Mouse (Mus musculus) CD4-positive, CD25-positive, alpha-beta regulatory T cell, adult 4 months (primary cell): ENCODE data around the gene Cwc27. TPM values are rescaled to one million over a fixed set of nuclear protein-coding genes. Genes with fewer than 3 reads are reported as not detected.

ENCODE experiments used
- ATAC-seq: one replicate; pipeline ENCODE4 v1.8.0; 2017
- polyA plus RNA-seq, 2 experiments: library from polyadenylated mRNA; unstranded; fragments of 100-300 nt; shearing (Covaris generic); gene quantifications; one replicate each; pipeline ENCODE4 v1.2.1; 2017

Cwc27 gene
- polyA plus RNA-seq = 10 to 100 TPM; 37.9 to 48.4 TPM

DNA sequence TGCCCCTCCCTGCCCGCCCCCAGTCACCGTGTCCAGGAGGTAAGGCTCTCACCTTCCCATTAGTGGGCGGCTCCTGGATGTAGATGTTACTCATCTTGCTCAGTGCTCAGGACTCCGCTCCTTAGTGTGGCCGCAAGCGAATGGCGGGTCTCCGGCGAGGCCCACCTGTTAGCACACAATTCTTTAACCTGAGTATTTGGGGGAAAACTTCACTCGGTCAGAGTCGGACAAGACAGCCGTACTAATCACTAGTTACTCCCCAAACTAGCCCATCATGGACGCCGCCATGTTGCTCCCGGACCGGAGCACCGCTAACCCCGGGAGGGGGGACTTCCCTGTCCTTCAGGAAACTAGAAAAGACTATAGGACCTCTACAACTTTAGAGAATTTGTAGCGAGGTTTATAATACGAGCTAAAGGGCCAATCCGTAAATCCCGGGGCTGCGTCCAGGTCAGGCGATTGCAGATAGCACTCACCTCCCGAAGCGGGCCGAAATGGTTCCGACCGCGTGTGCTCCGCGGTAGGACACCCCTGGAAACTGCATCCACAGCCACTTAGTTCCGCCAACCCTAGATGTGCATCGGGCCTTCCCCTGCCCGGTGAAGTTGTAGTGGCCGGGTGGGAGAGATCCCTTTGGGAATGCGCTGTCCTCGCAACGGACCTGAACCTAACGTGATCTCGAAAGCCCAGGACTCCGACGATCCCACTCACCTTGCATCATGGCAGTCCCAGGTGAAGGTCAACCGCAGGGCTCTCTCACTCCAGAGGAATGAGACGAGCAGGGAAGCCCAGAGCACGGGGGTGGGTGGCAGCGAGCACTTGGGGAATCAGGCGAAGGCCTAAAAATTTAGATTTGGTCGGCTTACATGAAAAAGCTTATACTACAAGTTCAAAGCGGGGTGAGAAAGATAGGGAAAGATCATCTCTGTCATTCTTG lies at the start of gene Cwc27:
Gene Cwc27, minus strand, starts transcription at position 508 of the 937 bp plus-strand sequence.
- ATAC-seq = peak; percentile 90

DNA sequence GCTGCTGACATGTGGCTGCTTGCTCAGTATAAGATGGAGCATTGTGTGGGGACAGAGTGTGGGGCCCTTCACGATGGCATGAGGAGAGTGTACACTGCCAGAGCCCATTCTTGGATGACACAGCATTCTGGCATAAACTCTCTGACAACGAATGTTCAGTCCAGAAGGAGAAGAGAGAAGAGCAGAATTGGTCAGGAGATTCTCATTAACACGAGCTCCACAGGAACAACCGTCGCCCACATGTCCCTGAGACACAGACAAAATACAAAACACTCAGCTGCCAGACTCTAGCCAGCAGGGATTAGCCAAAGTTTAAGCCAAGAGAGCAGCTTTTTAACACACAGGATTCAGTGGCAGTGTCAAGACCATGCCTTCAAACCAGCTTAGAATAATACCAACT lies 49.8 kb upstream of the Cwc27 start:
- no peak for ATAC-seq

DNA sequence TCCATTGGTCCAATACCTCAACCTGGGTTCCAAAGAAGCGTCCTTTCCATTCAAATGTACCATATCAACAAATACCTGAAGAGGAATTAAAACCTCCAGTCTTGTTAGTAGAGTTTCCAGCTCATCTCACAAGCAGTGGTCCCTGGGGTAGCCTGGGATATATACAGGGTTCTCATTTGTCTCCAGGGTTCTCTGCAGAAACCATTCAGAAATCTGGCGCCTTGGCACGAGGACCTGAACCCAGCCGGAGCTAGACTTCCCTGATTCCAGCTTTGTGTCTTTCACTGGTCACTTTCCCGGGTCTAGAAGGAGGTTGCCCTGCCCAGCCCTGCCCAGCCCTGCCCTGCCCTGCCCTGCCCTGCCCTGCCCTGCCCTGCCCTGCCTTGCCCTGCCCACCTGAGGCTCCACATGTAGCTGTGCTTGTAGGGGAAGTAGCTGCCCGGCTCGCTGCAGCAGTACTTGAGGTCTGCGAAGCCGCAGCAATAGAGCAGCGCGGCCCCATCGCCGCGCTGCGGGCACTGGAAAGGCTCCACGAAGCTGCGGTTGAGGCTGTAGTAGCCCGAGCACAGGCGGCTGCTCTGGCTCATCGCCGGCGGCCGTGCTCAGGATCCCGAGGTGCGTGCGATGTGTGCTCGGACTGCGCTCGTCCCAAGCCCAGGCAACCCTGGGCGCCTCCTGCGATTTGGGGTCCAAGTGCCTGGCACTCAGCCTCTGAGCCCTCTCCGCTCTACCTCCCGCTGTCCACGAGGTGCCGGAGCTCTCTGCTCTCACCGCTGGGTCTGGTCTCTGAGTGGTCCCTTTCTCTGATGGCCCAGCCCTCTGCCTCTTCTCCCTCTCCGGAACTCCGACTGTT lies 46.4 kb upstream of the Cwc27 start, which contains the start of gene Shisal2b:
Gene Shisal2b, minus strand, starts transcription at position 767 of the 853 bp plus-strand sequence.
- no peak for ATAC-seq

DNA sequence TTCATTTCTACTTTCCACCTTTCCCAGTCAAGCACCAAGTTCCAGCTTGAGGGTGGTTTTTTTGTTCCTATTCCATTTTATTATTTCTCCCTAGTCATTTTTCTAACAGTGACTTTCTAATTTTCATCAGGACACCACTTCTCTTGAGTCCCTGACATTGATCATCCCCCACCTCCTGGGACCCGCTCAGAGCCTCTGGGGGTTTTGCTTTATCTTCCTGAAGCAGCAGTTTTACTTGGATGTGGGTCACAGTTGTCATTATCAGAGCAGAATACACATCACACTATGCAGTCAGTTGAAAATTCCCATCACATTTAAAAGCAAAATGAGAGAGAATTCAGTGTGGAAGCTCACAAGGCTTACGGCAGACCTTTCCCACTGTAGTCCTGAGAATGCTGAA lies 36.7 kb upstream of the Cwc27 start:
- ATAC-seq = no peak

DNA sequence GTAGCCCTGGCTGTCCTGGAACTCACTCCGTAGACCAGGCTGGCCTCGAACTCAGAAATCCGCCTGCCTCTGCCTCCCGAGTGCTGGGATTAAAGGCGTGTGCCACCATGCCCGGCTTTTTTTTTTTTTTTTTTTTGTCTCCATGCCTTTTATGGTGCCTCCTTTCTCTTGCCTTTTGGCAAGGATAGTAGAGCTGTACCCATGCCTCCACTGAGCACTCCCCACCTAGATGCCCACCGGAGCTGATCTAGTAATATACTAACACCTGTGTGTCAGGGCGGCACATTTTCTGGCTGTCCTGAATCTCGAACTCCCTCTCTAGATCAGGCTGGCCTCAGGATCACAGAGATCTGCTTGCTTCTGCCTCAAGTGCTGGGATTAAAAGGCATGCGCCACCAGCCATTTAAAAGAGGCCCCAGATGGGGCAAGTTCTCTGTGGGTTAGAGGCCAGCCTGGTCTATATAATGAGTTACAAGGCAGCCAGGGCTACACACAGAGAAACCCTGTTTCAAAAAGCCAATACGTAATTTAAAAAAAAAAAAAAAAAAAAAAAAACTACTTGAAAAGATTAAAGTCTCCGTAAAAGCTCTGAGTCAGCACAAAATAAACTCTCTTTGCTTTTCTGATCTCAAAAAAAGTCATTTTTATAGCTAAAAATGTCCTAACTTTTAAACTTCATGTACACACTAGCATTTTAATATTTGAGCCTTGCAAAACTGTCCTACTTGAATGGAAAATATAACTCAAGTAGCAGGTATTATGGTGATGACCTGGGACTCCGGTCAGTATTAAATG lies 26.6 kb upstream of the Cwc27 start:
- ATAC-seq = no peak

DNA sequence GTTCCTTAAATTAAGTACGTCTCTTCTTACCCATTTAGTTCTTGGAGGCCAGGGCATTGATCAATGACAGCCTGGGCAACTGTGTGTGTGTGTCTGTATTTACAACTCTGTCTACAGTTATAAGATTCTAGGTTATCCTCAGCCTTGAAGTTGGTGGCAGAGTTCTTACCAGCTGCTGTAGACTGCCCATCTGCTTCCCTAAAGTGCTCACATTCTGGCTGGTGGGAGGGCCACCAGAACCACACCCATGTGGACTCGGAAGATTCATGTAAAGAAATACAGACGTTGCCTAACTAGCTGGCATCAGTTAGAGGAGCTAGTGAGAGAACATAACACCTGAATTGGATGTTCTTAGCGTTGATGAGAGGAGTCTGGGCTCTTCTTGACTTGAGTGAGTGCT lies 25.0 kb upstream of the Cwc27 start:
- ATAC-seq = no peak

DNA sequence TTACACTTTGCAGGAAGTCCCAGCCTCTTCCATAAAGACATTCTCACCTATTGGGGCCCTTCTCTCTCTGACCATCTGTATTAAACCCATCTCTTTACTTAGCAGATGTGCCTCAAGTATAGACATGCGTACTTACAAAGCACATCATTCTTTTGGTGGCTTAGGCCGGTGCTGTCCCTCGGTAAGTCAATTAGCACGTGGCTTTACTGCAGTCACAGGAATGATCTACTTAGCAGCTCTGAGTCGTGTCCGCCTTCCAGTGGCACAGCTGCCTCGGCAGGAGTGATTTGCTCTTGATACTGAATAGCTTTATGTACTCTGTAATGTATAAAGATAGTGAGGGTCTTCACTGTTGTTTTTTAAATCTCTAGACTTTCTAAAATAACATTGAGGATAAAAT lies 20.7 kb upstream of the Cwc27 start:
- no peak for ATAC-seq

DNA sequence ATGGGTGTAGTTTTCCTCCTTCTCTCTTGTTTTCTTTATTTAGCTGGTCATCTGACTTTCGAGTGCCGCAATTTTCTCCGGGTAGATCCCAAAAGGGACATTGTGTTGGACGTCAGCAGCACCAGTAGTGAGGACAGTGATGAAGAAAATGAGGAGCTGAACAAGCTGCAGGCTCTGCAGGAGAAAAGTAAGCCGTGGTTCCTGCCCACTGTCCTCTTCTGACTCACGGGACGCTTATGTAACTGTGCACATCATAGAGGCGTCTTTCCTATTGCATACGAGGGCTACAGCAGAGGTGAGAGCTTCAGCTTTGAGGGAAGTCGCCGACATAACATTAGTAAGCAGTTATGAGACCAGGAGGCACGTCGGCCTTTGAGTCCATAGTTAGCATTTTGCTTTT lies 15.9 kb upstream of the Cwc27 start:
- no peak for ATAC-seq

DNA sequence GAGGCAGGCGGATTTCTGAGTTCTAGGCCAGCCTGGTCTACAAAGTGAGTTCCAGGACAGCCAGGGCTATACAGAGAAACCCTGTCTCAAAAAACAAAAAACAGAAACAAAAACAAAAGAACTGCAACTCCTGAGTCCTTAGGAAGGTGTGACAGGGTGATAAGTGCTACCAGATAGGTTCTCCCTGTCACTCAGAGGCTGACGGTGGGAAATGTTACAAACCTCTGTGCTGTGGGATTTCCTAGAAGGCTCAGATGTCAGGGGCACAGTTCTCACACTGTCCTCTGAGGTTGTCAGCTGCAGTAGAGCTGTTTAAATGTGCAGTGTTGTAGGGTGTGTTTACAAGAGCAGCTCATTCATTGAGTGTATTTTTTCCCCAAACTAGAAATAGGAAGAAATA lies 8.5 kb upstream of the Cwc27 start:
- ATAC-seq = no peak

DNA sequence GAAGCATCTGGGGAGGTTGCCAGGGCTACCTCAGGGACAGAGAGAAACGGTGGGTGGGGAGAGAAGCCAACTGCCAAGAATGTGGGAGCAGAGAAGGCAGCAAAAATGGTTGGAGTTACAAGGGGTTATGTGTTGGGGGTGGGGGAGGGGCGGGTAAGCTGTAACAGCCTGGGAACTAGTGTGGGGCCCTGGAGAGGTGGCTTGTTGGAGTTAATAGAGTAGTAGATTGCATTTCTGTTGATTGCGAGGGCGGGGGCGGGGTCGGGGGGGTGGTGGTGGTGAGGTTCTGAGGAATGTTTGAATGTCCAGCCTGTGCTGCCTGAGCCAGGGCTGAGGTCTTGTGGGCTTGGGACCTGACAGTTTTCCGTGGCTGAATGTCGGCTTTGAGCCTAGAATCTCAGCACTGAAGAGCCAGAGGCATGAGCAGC lies 5.5 kb upstream of the Cwc27 start:
- ATAC-seq = no peak

DNA sequence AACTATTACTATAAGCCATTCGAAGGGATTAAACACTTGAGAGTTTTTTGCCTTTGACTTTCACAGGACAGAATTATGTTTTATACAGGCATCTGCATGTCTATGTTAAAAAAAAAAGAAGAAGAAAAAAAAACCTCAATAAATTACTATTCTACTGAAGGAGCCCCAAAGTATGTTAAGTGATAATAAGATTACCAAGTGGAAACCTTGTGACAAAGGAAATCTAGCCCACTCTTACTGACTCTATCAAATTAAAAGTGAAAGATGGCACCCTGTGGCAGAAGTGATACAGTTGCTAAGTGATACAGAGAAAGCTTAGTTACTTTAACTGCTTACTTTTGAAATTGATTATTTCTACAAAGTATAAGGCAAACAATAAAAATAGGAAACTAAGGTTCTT lies 5.0 kb upstream of the Cwc27 start:
- no peak for ATAC-seq

DNA sequence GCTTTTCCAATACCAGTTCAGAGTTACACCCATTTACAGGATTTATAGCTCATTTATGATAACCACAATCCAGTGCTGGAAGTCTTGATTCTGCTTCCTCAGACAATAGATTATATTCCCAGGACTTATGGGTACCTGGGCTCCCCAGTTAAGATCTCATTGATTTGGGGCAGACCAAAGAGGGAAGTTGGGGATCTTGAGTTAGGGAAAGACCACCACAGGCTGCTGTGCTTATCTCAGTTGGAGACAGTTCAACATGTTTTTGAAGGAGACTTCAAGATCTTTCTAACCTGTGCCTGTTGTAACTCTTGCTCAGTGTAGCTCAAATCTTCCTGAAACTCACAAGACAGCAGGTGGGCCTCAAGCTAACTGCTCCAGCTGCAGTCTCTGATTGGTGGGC lies 4.2 kb upstream of the Cwc27 start:
- ATAC-seq = no peak

DNA sequence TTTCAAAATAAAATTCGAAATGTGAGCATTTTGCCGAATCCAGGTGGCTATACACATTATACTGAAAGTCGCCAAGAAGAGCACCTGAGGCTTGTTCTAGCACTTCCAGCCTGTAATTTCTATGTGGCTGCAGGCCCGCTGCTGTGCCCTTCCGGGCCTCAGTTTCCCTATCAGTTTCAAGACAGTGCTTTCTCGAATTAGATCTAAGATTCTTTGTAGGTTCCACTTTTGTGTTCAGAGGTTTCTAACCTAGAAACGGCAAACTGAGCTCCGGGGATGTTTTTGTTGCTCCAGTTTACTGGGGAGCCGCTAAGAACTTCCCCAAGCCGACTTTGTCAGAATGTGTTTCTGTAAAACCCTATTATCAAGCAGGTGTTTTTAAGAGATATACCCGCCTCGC lies 754 bp upstream of the Cwc27 start:
- ATAC-seq = no peak

DNA sequence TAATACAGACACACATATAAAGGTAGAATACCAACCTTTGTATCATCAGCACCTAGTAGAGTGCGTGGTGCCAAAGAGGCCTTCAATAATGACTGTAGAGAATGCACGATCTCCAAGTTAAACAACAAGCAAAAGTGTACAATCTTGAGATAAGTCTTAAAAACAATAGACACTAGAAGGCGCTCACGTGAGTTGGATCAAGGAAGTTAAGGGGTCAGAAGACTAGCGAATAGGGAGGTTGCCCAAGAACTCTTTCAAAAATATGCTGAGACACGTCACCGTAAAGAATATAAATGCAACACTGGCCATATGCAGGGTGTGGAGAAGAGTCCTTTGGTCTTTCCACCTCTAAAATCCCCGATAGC lies 690 bp downstream of the Cwc27 start:
- ATAC-seq = peak; percentile 9

DNA sequence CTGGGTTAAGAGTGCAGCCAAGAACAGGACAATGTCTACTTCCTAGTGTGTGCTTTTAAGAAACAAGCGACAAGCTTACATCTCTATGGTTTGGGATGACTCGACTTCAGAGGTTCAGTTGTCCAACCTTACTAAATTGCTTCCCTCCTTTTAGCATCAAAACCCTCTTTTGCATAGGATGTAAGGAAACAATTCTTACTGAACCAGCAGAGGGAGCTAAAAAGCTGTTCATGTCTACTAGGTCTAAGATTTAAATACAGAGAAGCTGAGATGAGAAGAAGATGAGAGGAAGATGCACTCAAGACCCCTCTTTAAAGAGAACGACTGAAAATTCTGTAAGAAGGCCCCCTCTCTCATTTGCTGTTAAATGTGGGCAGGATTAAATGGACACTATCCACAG lies 11.3 kb downstream of the Cwc27 start:
- ATAC-seq = peak; percentile 77

DNA sequence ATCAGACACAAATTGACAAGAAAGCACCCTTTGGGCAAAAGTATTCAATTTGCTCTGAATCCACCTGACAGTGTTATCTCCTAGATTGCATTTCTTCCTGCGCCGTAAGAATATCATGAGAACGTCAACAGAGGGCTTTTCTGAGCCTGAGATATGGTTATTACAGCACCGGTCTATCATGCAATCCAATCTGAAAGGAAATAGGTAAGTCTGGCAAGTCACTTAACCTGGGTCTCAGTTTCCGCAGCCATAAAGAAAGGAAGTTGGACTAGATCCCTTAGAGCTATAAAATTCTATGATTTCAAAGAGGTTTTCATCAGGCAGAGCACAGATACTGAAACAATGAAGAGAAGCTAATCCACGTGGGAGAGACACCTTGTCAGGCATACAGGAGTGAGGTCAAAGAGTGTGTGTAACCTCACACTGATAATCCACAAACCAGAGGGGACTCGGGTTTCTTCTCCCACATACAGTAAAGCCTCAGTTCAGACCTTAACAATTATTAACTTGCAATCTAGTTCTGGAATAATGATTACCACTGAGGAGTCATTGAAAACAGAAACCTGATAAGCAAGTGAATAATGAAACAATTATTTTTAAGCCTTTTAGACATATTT lies 17.3 kb downstream of the Cwc27 start:
- ATAC-seq = no peak

DNA sequence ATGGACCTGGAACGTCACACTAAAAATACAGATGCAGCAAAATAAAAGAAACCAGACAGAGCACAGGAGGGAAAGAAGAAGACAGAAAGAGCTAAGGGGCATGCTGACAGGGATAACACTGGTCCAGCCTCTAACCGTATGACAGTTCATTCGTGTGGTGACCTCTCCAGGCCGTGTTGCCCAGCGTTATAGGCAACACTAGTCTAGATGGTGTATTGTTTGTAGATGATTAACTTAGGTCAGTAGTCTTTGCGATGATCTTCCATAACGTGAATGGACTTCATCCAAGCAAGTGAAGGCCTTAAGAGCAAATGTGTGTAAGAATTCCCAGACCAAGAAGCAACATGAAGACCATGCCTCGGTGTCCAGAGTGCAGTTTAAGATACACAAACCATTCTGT lies 17.9 kb downstream of the Cwc27 start:
- no peak for ATAC-seq

DNA sequence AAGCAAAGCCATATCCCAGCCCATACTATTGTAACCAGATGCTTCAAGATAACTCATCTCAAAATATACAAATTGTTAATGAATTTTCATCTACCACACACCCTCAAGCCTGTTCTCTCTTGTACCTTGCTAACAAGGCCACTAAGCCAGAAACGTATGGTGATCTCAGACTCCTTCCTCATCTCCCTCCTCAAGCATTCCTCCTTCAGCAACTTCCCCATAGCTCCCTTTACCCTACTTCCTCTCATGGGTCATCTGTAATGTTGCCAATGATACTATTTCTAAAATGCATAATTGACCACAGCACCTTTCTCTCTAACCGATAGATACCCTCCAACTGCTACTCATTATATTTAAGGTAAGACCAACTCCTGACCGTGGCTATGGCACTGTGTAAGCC lies 22.5 kb downstream of the Cwc27 start:
- no peak for ATAC-seq

DNA sequence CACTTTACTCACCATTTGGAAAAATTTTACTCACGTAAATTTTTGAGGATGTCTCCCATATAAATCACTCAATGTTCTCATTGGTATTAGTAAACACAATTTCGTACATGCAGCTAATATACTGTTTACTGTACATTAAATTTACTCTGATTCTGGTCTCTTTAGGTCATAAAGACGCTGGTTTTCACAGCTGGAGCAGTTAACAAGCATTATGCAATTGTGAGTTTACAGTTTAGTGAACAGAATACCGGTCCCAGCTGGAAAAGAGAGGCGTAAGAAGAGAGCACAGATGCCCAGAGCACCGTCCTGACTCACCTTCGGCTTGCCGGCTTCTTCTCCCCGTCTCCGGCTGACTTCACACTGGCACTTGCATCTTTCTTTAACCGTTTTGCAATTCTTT lies 24.8 kb downstream of the Cwc27 start, which contains the start of gene Srek1ip1:
Gene Srek1ip1, plus strand, starts transcription at position 301 of the 400 bp plus-strand sequence.
- no peak for ATAC-seq

DNA sequence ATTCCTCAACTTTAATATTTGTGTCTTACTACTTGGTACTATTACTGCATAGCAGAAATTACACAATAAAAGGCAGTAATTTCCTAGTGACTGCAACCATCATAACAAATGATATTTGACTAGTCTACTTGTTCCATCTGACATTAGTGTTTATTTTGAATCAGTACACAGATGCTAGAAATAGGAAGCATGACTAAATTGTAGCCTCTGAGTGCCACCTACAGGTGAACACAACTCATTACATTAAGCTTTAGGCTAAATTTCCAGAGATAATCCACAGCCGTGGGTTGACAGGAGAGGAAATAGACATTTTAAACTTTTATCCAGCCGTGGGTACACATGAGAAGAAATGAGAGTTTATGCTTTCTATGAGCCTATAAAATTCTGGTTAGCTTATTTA lies 27.3 kb downstream of the Cwc27 start:
- peak; percentile 93 for ATAC-seq

DNA sequence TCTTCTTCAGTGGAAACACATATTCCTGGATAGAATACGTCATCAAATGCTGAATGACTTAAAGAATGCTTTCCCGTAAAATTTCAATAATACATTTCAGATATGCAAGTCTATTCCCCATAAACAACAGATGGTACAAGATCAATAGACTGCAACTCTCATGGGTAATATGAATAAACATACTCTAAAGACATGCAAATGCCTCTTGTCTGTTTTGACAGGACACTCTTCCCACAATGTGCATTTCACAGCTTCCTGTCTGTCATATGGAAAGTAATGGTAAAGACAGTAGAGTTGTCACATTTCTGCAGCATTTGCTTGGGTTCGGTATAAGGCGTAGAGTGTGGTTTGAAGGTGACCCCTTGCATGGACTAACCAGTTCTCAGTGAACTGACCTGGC lies 29.7 kb downstream of the Cwc27 start:
- ATAC-seq = no peak

DNA sequence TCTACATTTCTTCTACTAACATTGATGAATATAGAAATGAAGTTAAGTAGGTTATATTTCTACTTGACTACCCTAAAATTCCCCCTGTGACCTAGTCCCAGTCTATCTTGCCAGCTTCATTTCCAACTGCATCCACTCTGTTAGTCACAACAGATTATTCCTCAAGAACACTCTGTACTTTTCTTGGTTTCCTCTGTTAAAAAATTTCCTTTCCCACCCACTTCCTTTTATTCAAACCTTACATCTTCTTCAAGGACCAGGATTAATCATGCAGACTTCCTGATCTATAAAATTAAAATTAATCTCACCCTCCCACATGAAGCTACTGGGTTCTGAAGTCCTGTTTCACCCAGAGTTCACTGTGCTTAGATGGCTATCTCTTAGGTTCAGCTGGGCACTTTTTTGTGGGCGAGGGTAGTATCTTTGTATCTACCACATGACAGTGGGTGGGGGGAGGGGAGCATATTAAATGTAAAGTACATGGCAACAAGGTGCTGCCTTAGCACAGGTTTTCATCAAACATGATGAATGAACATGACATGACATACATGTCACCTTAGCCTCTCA lies 37.8 kb downstream of the Cwc27 start:
- peak; percentile 80 for ATAC-seq
